Mouse (Mus musculus) inflammation-experienced regulatory T-cells, adult 6 months (primary cell): ENCODE measurements around the gene Zfand4. TPM values are rescaled to one million over a fixed set of nuclear protein-coding genes. Genes with fewer than 3 reads are reported as not detected.
"Not testable (repeated sequence)": the region's sequence is repeated elsewhere in the genome, so short reads cannot be mapped to it uniquely, and the experiment has no call there.

Source experiments
- ATAC-seq: one replicate; pipeline ENCODE4 v1.8.0; 2017
- polyA plus RNA-seq, 3 experiments: library from polyadenylated mRNA; unstranded; fragments of 100-300 nt; shearing (Covaris generic); gene quantifications; one replicate each; pipeline ENCODE4 v1.2.1; 2017

Gene Zfand4
- polyA plus RNA-seq, 3 experiments from 2014 or later = 0.75 to 4.5 (median 2.4) TPM

DNA sequence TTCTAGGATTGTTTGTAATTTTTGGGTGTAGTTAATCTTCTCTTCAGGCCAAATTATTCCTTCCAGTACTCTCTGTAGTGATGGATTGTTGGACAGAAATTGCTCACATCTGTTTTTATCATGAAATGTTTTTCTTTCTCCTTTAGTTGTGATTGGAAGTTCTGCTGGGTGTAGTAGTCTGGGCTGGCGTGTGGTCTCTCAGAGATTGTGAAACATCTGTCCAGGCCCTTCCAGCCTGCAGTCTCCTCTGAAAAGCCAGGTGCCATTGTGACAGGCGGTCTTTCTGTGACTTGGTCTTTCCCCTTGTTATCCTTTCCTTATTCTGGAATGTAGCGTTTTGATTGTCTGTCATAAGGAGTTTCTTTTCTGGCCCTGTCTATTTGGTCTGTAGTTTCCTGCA is 55.2 kb downstream of the Zfand4 start:
- ATAC-seq = no peak

DNA sequence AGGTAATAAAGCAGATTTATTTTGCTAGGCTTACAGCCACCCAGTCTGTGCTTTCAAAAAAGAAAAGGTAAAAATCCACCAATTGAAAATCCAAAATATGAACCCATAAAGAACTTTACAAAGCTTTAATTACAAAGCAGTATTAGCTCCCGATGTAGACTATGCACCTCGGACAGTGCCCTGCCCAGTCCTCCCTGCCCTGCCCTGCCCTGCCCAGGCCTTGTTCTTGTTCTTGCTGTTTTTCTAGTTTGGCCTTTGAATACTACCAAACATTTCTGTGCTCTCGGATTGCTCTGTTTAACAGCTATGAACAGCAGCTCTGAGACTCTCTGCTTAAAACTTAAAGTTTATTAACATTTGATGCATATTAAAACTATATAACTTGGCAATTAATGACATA is 62.6 kb downstream of the Zfand4 start:
- no peak for ATAC-seq

DNA sequence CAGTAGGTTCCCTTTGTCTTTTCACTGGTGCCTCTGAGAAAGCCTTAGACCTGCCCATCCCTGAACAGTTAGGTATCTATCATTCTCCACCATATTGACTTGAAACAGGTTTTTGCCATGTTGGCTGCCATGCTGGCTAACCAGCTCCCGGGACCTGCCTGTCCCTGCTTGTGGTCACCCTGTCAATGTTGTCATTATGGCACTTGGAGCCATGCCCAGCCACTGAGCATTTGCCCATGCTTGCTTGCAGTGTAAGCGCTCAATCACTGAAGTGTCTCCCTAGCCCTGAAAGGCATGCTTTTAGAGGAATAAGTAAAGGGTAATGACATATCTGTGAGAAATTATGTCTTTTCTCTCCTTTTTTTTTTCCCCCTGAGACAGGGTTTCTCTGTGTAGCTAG is 67.4 kb downstream of the Zfand4 start:
- ATAC-seq = no peak

DNA sequence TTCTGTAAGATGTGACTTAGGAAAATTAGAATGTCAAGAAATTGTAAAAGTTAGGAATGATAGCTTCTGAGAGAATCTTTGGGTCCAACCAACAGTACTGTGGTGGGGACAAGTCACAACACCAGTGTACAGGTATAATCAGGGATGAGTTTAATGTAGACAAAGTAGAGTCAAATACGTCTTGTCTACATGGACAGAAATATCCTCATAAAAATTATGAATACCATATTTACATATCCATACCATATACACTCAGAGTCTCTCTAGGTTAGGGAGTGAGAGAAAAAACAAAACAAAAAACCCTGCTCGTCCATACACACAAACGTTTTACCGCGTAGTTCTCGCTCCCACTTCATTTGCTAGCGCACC is 73.4 kb downstream of the Zfand4 start:
- no peak for ATAC-seq

DNA sequence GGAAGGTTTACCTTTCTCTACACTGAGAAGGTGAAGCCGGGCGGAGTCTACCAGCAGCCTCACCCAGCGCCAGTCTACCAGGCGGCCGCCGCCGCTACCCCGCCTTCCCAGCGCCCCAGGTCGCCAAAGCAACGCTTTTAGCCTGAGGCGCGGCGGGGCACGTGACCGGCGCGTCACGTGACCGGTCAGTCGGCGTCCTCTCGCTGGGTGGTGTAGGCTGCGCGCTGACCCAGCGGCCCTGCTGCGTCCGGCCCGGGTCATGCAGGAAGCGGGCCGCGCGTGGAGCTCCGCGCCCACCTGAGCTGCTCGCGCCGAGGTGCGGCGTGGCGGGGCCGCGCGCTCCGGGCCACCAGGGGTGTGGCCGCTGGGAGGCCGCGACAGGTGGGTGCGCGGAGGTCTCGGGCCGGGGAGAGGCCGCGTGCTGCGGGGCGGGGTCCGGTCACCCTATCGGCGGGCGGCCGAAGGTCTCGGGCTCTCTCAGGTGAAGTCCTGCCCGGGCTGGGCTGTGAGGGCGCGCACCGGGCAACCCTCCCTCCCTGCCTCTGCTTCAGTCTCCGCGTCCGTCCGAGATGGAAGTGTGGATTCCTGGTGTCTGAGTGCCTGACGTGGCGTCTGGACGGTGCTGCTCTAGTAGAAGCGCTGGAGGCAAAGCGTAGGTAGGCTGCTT is 73.9 kb downstream of the Zfand4 start, which contains the start of gene March8:
Gene March8, plus strand, starts transcription at position 190 of the 667 bp plus-strand sequence.
- ATAC-seq = no peak

DNA sequence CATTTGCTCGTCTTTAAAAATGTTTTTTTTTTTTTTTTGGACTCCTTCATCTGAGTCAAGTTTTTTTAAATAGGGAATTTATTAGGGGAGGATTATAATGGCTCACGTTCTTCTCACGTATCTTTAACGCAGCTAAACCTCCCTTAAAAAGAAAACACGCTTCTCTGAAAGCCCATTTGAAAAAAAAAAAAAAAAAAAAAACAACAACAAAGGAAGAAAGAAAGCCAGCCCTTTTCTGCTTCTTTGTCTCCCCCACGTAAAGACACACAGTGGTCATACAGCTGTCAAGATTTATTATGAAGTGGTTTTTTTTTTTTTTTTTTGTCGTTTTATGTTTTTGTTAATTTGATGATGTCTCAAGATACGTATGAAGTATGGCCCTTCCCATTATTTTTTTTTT is 74.5 kb downstream of the Zfand4 start:
- ATAC-seq = no peak

DNA sequence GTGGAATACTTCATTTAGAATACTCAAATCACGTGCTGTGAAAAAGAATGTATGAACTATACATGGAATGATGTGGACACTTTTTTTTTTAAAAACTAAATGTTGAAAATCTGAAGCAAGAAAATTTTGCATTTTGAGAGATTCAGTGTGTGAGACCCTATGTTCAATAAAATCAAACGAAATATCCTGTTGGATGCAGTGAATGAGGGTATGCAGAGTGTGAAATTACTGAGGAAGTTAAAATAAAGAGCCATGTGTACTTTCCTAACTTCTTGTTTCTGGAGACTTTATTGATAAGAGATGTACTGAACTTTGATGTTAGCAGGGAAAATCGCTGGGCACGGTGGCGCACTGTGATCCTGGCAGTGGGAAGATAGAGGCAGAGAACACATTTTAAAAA is 75.1 kb downstream of the Zfand4 start:
- ATAC-seq = no peak

DNA sequence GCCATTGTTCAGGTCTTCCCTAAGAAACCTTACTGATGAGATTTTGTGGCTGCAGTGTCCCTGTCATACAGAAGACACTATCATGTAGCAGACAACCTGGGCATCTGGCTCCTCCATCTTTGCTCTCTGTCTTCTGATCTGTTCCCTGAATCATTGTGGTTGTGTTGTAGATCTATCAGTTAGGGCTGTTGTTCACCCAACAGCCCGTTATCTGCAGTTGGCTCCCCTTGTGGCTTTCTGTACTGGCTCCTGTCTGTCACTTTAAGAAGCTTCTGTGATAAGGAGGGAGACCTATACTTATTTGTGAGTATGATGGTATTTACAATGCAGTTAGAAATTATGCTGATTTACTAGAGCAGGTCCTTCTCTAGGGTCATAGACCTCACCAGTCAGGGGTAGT is 76.5 kb downstream of the Zfand4 start:
- no peak for ATAC-seq

DNA sequence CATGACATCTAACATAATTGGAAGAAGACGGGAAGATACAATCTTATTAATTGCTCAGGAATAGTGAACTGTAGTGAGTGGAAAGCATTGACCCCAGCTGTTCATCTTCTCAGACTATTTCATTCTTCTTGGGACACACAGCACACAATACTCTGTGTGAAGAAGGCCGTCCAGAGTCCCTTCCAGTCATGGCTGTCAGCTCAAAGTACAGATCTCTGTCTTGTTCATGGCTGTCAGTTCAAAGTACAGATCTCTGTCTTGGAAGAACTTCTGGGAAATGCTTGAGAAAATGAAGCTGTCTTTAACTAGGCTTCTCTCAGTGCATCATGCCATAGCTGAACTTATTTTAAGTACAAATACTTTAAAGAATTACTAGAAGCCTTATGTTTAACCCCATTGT is 83.9 kb downstream of the Zfand4 start:
- no peak for ATAC-seq

DNA sequence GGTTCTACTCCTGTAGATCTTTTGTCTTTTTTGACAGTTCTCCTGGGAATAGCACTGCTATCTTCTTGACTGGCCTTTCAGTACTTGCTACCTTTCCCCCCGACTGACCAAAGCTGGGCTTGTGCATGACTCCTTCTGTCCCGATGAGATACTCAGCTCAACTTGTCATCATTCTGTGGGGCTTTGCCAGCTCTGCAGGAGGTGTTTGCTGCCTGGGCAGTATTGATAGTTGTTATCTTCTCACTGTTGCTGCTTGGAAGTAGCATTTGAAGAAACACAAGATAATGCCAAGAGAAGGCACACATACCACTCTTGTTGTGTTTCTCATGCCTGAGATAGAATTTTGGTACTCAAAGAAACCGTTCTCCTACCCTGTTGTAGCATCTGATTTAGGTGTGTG is 86.0 kb downstream of the Zfand4 start:
- no peak for ATAC-seq

DNA sequence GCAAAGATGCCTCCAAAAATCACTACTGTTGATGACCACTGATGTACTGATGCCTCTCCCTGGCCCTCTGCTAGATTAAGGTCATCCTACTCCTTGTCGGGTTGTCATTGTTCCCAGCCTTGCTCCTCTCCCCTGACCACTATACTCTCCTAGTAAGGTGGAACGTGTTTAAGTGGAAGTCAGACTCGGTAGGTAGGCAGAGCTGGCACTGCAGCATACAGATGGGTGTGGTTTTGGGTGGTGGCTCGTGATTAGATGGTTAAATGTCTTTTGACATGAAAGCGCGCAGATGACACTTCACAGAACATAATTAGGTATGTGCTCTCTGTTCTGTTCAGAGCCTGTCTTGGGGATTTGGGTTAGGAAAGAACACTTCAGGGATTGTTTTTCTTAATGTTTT is 86.6 kb downstream of the Zfand4 start:
- no peak for ATAC-seq

DNA sequence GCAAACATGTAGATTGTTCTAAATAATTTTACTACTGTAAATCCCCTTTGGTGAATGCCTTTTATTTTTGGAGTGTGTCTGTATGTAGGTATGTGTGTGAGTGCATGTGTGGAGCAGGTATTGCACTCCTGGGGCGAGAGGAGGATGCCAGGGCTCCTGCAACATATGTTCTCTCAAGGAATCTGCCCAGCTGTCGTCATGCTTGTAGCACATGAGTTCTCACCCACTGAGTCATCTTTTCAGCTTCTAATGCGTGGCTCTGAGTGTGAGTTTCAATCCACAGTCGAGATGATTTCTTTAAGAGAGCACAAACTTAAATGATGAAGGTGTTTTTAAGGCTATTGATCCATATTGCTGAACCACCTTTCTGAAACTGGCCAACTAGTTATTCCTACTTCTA is 87.5 kb downstream of the Zfand4 start:
- ATAC-seq = no peak

DNA sequence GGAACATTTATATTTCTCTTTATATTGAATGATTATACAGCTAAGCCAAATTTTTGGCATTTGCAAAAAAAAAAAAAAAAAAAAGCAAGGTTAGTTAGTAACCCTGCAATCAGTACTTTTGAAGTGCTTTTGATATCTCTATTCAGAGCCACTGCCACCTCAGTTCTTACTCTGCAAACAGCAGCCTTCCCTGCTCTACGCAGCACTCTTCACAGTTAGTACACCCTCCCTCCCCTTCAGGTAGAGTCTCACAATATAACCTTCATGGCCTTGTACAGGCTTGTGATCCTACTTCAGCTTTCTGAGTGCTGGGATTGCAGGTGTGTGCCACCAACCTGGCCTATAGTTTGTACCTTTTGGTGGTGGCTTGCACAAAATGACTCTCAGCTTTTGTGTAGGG is 89.4 kb downstream of the Zfand4 start:
- ATAC-seq = no peak

DNA sequence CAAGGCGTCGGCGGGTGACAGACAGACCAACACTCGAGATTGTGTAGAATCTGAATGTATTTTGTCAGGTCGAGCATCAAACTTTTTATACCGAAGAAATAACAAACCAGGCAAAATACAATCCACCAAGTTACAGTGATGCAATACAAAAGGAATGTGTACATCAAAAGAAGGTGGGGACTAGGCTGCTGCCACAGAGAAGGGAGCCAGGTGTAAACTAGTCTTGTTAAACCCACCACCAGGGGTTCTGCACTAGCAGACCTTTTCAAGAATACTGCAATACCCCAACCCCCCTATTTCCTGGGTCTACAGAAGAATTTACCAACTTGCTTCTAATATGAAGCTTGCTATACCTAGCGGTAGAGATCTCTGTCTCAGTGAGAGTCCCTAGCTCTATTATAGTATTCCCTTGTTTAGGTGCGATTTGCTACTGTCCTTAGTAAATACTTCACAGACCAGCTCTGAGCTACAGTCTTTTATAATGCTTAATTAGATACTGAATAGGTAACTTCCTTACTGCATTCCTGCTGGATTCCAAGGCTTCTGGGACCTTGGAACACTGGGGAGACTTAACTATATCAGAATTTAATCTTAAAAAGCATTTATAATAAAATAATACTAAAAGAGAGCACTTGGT is 92.4 kb downstream of the Zfand4 start:
- not testable (repeated sequence) for ATAC-seq

DNA sequence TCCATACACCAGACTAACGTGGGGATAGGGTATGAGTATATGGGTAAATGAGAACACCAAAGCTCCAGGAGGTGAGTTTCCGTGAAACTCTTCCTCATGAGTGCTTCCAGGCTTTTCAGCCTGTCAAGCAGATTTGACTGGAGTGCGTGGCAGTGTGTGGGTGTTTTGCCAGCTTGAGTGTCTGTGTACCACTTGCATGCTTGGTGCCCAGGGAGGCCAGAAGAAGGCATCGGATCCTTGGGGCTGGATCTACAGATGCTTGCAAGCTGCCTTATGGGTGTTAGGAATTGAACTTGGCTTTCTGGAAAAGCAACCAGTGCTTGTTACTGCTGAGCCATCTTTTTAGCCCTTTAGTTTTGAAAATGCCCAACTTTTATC is 92.9 kb downstream of the Zfand4 start:
- ATAC-seq = no peak

DNA sequence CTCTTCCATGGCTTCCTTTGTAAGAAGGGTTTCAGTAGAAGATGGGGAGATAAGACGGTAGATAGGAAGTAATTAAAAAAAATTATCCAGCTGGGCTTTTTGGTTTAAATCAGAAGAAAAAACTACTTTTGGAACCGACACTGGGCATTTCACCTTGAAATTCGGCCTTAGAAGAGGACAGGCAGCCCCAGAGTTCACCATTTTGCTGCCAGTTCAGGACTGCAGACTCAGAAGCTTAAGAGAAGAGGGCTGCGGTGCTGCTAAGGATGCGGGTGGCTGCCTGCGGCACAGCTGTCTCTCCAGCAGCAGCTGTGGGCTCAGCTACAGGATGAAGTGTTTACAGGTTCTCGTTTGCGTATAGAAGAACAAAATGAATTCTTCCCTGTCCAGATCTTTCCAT is 94.0 kb downstream of the Zfand4 start:
- no peak for ATAC-seq

DNA sequence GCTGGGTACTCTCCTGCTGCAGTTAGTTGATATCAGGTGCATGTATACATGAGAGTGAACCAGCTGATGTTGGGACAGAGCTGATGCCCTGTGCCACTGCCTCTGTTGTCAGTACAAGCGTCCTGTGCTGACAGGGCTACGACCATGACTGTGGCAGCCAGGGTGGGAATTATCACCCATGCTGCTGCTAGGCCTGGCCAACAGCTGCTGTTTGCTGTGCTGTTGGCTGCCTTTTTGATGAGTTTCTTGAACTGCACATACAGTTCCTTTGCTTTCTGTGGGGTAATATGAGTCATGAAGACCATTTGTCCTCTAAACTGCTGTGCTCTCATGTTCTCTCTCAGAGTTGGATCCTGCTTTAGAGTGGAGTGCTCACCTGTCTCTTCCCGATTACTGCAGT is 95.2 kb downstream of the Zfand4 start:
- no peak for ATAC-seq

DNA sequence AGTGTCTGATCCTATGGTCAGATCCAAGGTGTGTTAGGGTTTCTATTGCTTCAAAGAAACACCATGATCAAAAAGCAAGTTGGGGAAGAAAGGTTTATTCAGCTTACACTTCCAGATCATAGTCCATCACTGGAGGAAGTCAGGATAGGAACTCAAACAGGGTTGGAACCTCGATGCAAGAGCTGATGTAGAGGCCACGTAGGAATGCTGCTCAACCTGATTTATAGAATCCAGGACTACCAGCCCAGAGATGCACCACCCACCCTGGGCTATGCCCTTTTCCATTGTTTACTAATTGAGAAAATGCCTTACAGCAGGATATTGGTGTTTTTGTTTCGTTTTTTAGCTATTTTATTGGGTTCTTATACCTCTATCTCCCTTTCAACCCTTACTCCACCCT is 97.4 kb downstream of the Zfand4 start:
- ATAC-seq = no peak

DNA sequence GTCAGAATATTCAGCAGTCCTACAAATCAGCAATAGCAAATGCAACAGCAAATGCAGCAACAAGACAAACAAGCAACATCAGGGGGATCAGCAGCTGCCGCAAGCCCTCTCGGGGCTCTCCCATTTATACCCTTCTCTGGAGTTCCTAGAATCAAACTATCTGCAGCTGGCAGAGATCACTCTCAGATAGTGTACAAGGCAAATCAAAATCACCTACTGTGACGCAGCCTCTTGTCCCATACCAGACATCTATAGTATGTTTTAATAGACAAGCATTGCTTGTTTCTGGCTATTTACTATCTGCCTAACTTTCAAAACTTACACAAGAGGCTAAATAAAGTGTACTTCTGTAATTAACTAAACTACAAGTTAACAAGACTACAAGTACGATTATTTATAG is 98.0 kb downstream of the Zfand4 start:
- no peak for ATAC-seq

DNA sequence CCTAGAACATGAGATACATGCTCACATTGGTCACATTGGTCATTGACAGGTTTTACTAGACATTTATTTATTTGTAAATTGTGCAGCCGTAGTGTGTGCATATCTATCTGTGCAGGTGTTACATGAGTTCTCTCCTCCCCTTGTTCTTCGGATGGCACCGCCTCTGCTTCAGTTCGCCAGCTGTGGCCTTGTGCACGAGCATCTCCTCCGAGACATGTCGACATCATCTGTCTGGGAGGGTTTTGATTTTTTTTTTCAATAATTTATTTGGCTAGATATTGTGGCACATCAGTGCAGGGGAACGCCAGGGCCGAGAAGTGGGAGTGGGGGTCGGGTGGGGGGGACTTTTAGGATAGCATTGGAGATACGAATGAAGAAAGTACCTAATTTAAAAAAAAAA is 103.9 kb downstream of the Zfand4 start:
- no peak for ATAC-seq

DNA sequence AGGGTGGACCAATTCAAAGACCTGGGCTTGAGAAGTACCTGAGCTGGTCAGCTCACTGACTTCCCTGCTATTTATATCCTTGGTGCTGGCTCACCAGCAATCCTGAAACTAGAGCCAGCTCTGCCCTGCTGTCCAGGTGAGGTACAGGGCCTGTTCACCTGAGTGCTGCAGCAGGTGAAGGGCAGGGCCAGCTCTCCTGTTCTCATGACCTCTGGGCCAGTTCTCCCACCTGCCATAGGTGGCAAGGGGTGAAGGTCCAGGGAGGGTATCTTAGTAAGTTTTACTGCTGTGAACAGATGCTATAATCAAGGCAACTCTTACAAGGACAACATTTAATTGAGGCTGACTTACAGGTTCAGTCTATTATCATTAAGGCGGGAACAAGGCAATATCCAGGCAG is 105.8 kb downstream of the Zfand4 start:
- no peak for ATAC-seq

DNA sequence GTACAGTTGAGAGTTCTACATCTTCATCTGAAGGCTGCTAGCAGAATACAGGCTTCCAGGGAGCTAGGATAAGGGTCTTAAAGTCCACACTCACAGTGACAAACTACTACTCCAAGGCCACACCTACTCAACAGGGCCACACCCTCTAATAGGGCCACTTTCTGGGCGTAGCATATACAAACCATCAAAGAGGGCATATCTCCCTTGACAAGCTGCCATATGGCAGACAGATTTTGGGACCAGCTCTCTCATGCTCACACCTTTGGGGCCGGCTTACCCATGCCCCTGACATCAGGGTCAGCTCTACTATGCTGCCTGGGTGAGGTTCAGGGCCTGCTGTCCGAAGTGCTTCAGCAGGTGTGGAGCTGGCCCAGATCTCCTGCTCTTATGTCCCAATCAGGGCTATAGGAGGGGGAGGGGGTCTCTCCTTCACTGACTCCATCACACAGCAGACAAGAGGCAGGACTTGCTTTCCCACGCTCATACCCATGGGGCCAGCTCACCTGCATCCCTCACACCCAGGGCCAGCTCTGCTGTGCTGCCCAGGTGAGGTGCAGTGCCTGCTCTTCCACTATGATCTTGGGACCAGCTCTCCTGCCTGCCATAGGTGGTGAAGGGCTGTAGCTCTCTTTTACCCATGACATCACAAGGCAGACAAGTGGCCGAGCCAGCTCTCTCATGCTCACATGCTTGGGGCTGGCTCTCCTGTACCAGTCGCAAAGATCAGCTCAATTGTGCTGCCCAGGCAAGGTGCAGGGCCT is 106.4 kb downstream of the Zfand4 start:
- ATAC-seq = no peak

DNA sequence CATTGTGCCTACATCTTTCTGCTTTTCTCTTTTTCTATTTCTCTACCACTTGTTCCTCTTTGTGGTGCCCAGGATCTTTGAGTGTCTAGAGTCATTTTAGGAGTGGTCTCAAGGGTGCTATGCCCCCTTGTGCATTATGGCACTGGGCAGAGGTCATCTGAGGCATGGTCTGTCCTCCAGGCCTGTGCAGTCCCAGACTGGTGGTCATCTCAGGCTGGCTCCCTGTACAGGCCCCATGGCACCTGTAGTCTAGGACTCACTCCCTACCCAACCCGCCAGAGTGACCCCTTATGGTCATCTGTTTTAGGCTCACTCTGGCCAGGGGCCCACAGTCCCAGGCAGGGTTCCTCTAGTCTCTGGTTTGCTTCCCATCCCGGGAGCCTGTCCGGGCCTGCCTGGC is 107.5 kb downstream of the Zfand4 start:
- ATAC-seq = no peak

DNA sequence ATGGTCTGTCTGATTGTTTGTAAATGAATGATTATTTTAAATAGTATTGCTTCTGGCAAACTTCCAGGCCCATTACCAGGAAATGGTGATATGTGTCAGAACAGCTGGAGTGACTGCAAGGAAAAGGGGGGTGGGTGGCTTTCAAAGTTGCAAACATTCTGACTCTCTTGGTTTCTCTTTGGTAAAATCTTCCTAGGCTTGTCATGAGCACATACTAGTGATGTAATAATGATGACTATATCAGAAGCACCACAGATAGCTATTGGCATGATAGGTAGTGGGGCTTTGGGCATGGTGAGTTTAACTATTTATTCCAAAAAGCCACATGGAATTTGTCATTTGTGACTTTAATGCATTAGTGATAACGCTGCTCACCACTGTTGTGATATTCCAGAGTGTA is 110.1 kb downstream of the Zfand4 start:
- no peak for ATAC-seq
